Mouse (Mus musculus) urinary bladder, postnatal 25 days (tissue): Measurements from ENCODE around the gene Tmem267.
"Not testable (repeated sequence)": the region's sequence is repeated elsewhere in the genome, so short reads cannot be mapped to it uniquely, and the experiment has no call there.

Source experiments
- DNase-seq: peaks from one replicate; pipeline ENCODE4 v3.0.0; 2022; ENCODE audit warnings: low spot score

Gene Tmem267

GRCm38 (mm10) chr13:119619735-119620134 is 131.9 kb downstream of the Tmem267 start:
- no peak for DNase-seq

GRCm38 (mm10) chr13:119623634-119624033 is 135.8 kb downstream of the Tmem267 start, which contains the start of gene Ccl28:
Gene Ccl28 (plus strand): TSS chr13:119623819.
- no peak for DNase-seq

- not testable (repeated sequence) for DNase-seq
Observed at GRCm38 (mm10) chr13:119625952-119626351, 138.1 kb downstream of the Tmem267 start.

GRCm38 (mm10) chr13:119631482-119632155 is 143.8 kb downstream of the Tmem267 start:
- peak; percentile 73 for DNase-seq

GRCm38 (mm10) chr13:119632156-119632548 is 144.3 kb downstream of the Tmem267 start:
- no peak for DNase-seq

- no peak for DNase-seq
Observed at GRCm38 (mm10) chr13:119635496-119635895, 147.7 kb downstream of the Tmem267 start.

GRCm38 (mm10) chr13:119637837-119638236 is 150.0 kb downstream of the Tmem267 start:
- DNase-seq = no peak

GRCm38 (mm10) chr13:119638449-119638848 is 150.6 kb downstream of the Tmem267 start:
- no peak for DNase-seq

- no peak for DNase-seq
Observed at GRCm38 (mm10) chr13:119639302-119639701, 151.5 kb downstream of the Tmem267 start.

GRCm38 (mm10) chr13:119640504-119640903 is 152.7 kb downstream of the Tmem267 start:
- peak; percentile 10 for DNase-seq

- DNase-seq = no peak
Observed at GRCm38 (mm10) chr13:119641145-119641544, 153.3 kb downstream of the Tmem267 start.

GRCm38 (mm10) chr13:119644769-119645168 is 156.9 kb downstream of the Tmem267 start:
- DNase-seq = no peak

- no peak for DNase-seq
Observed at GRCm38 (mm10) chr13:119646511-119646910, 158.7 kb downstream of the Tmem267 start.

GRCm38 (mm10) chr13:119648891-119649698 is 161.3 kb downstream of the Tmem267 start:
- no peak for DNase-seq

GRCm38 (mm10) chr13:119649699-119650046 is 161.8 kb downstream of the Tmem267 start:
- no peak for DNase-seq

- no peak for DNase-seq
Observed at GRCm38 (mm10) chr13:119654734-119655133, 166.9 kb downstream of the Tmem267 start.

- DNase-seq = no peak
Observed at GRCm38 (mm10) chr13:119656246-119656645, 168.4 kb downstream of the Tmem267 start.

GRCm38 (mm10) chr13:119656846-119657416 is 169.1 kb downstream of the Tmem267 start:
- no peak for DNase-seq
